14 mouse cellular contexts compared by ENCODE assay signal in the genomic region with DNA sequence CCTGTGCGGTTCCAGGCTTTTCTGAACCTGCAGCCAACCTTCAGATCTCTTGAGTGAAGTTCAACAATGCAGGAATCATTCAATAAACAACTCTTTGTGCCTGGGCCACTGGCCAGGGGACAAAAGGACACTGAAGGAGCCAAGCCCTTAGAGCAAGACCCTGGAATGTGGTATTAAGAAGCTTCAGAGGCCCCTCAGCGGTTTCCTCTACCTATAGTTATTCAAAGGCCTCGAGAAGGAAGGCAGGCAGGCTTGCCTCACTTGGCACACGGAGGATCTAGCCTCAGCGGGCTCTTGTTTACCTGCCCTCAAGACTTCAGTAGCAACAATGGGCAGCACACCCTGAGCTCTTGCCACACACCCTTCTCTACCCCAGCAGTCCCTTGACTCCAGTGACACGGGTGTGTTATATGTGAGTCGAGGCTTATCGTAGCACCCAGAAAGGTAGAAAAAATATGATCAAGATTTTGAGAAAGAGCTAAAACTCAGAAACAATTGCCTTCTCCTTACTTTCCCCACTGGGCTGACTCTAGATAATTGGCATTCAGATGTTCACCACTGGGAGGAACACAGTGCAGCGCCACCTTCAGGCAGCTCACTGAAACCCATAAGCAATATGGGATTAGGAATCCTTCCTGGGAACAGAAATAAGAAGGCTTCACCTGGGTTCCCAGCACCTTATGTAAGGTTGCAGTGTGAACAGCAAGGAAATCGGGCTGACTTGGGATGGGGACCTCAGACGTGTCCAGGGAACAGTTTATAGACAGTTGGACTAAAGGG. TPM values are rescaled to one million over a fixed set of nuclear protein-coding genes. Genes with fewer than 3 reads are reported as not detected.
A peak's percentile ranks its signal among the peaks of the same experiment; 100 is the strongest.
DNase-seq lines count a peak whose midpoint lies in the region; TF ChIP-seq lines count a peak whose summit lies in the region.
"Had no signal": no experiment of that assay in that cellular context is flagged by ENCODE, and none has a peak within 500 bp of the region (broad histone marks: within the 10 kb centered on the region; RNA-seq: fewer than 3 reads in every experiment).

No protein-coding gene starts in this region.

- TF ChIP-seq CTCF in left cerebral cortex, adult 2 months (IDR thresholded peaks at IDR 0.05): peak; percentile 50

- no peak overlapping the region for H3K4me3 ChIP-seq in left cerebral cortex, adult 2 months
- H3K4me3 ChIP-seq: forebrain, embryonic 12.5 days; megakaryocyte, embryonic 14.5 days; neural tube, embryonic 13.5 days had no signal

- H3K27ac ChIP-seq in left cerebral cortex, adult 2 months: no peak overlapping the region
- H3K27ac ChIP-seq: forebrain, embryonic 12.5 days; neural tube, embryonic 13.5 days had no signal

- no peaks in the 10 kb centered on the region for H3K27me3 ChIP-seq in splenic B cell, adult 2 months (ENCODE audit: control insufficient read depth, insufficient read depth, low read length, poor library complexity, severe bottlenecking)
- H3K27me3 ChIP-seq: forebrain, embryonic 12.5 days; neural tube, embryonic 13.5 days had no signal

- intact Hi-C loops in left cerebral cortex, adult 2 months (cut with DNase I): no loop called here
- intact Hi-C loops in left cerebral cortex, postnatal 36 days (cut with DNase I): no loop called here
- intact Hi-C loops in left cerebral cortex, postnatal 14 days (cut with DNase I): no loop called here

- DNase-seq in embryo, embryonic 10.5 days (ENCODE audit: low spot score): peak; percentile 26
- DNase-seq in embryo, embryonic 9.5 days (ENCODE audit: extremely low spot score): no peak
- DNase-seq in left cerebral cortex, adult 2 months (ENCODE audit: extremely low spot score in 1 of 2, low spot score in 2 of 2): no peak
- no peak for DNase-seq in left cerebral cortex, postnatal 36 days (ENCODE audit: low spot score in 2 of 2)
- DNase-seq in kidney, postnatal 36 days: peak; percentile 48 to 60
- DNase-seq in splenic B cell, adult 2 months (ENCODE audit: low read depth, low spot score): peak; percentile 32
- no peak for DNase-seq in left cerebral cortex, postnatal 14 days (ENCODE audit: low spot score in 2 of 2)
- DNase-seq in right cerebral cortex, postnatal 25 days: no peak
- DNase-seq: cerebellum, postnatal 10 days; layer of hippocampus, postnatal 36 days; spleen, adult 18-20 months had no signal

- no peaks in the 10 kb centered on the region; the same call in 1 of the 2 replicates for H3K36me3 ChIP-seq in splenic B cell, adult 2 months (ENCODE audit: control insufficient read depth, insufficient read depth, low read length, poor library complexity, severe bottlenecking)

RNA-seq across cellular contexts. Expression of gene Nceh1, which starts 46.0 kb away (rescaled TPM):
- total RNA-seq in left cerebral cortex, adult 2 months (2021): 100 to 1,000 TPM; 112 to 116 TPM
- 100 to 1,000 TPM; 111 to 126 TPM for total RNA-seq in left cerebral cortex, postnatal 36 days (2021)
- total RNA-seq in left cerebral cortex, postnatal 14 days (2021): 100 to 1,000 TPM; 119 to 121 TPM

Comparison
In these comparisons a context has a peak if more than half of its experiments do, and no peak if none do; other contexts are left out.
1. DNase-seq: peak in embryo, embryonic 10.5 days (single experiment), kidney, postnatal 36 days (2 of 2) and splenic B cell, adult 2 months (single experiment); none in embryo, embryonic 9.5 days (single experiment), left cerebral cortex, adult 2 months (0 of 2), left cerebral cortex, postnatal 36 days (0 of 2), left cerebral cortex, postnatal 14 days (0 of 2) and right cerebral cortex, postnatal 25 days (single experiment).